Mouse (Mus musculus) heart, adult 2 months (tissue): ENCODE data around the gene Stpg4.

Experiments used
- CTCF ChIP-seq: fragments of 200-600 bp; IDR thresholded peaks from 2 replicates; pipeline ENCODE4 v1.8.1; 2022; ENCODE audit warnings: antibody characterized with exemption, mild to moderate bottlenecking, moderate library complexity
- POLR2A ChIP-seq: fragments of 200-500 bp; IDR thresholded peaks from 2 replicates; pipeline ENCODE4 v1.6.1; 2011; ENCODE audit warnings: mild to moderate bottlenecking, low read depth, low read length, control low read depth; ENCODE audit not compliant: insufficient read depth

DNA sequence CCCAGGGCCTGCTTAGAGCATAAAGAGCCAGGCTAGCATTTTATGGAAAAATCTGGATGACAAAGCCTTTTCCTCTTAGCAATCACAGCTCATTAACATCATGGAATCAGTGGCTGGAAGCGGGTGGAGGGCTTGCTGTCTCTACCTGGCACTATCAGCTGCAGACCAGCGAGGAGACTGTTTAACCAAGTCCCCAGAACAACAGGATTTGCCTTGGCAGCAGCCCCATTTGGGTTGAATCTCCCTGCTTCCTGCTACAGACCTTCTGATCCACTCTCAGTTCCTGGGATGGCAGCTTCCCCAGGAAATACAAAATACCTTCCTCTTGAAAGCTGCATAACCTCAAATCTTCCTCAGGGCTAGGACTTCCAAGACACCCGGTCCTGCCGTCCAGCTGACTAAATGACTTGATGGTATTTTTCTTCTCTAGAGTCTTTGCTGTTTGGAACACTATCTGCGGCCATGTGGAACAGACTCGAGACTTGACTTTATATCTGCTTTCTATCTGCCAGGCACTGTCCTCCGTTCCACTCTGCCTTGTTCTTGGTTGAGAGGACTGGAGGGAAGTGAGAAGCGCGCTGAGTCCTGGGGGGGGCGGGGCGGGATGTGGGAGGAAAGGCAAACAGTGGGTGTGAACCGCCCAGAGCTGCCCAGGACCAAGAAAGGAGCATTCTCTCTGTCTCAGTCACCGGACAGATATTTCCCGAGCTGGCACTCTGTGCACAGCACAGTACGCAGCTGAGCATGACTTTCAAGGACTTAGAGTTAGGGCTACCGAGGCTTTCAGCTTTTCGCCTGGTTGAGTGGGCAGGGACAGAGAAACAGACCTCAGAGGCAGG, 31.6 kb upstream of the Stpg4 start:
- TF ChIP-seq CTCF (no peak), POLR2A (peak; percentile 61)
